8 mouse cellular contexts compared by ENCODE assay signal in genomic region chr7:97331726-97332666, GRCm38 (mm10). TPM values are rescaled to one million over a fixed set of nuclear protein-coding genes. Genes with fewer than 3 reads are reported as not detected.
A peak's percentile ranks its signal among the peaks of the same experiment; 100 is the strongest.
DNase-seq lines count a peak whose midpoint lies in the region; ATAC-seq lines count a peak whose summit lies in the region.

Gene Usp35, minus strand, starts transcription at chr7:97332020.
Gene Kctd21, plus strand, starts transcription at chr7:97332327.

- under 1% methylated on average over 64 of the region's 68 CpGs for WGBS in hindbrain, embryonic 15.5 days

- DNase-seq in T-cell, adult 2 months (ENCODE audit: low spot score): peak; percentile 93
- DNase-seq in cerebellum, postnatal 36 days: peak; percentile 89 to 97
- peak; percentile 91 to 93 for DNase-seq in frontal cortex, postnatal 36 days (ENCODE audit: low spot score in 2 of 2)
- peak; percentile 92 for DNase-seq in left cerebral cortex, adult 11 months (ENCODE audit: low spot score)
- DNase-seq in lung, postnatal 4 days: peak; percentile 96 to 98
- peak; percentile 83 for DNase-seq in retina, postnatal 7 days (ENCODE audit: low read depth, low spot score)
- peak; percentile 89 for DNase-seq in urinary bladder, adult 2 months (ENCODE audit: low spot score)

- peak within 1 kb of the TSS; percentile 62 for H3K9ac ChIP-seq in hindbrain, embryonic 15.5 days

- peak within 1 kb of the TSS; percentile 64 for H3K4me3 ChIP-seq in hindbrain, embryonic 15.5 days

- no peaks in the 10 kb centered on the region for H3K36me3 ChIP-seq in hindbrain, embryonic 15.5 days

- H3K9me3 ChIP-seq in hindbrain, embryonic 15.5 days: no peaks in the 10 kb centered on the region

- ATAC-seq in hindbrain, embryonic 15.5 days (ENCODE audit: low FRiP score, low read depth): peak; percentile 98

- H3K27ac ChIP-seq in hindbrain, embryonic 15.5 days (replicated peaks): peak within 1 kb of the TSS; percentile 78

- peak within 1 kb of the TSS; percentile 69 for H3K4me2 ChIP-seq in hindbrain, embryonic 15.5 days

- peaks cover 41% of the 10 kb centered on the region for H3K4me1 ChIP-seq in hindbrain, embryonic 15.5 days (replicated peaks)

- peaks cover 4% of the 10 kb centered on the region for H3K27me3 ChIP-seq in hindbrain, embryonic 15.5 days

RNA-seq across cellular contexts. Expression of gene Usp35, which starts in this region (rescaled TPM):
- 3.6 and 5.2 TPM in 2 replicates for polyA plus RNA-seq in hindbrain, embryonic 15.5 days (2015; fragmentation: Nextera tagmentation; extraction: Ambion mirVana)
- 7.5 and 9.3 TPM in 2 replicates for polyA plus RNA-seq in urinary bladder, adult 2 months (2012; rRNA removed)

RNA-seq across cellular contexts. Expression of gene Kctd21, which starts in this region (rescaled TPM):
- polyA plus RNA-seq in hindbrain, embryonic 15.5 days (2015; fragmentation: Nextera tagmentation; extraction: Ambion mirVana): 7.3 and 7.7 TPM in 2 replicates
- 9.2 TPM in 2 replicates for polyA plus RNA-seq in urinary bladder, adult 2 months (2012; rRNA removed)

Comparison
In these comparisons a context has a peak if more than half of its experiments do, and no peak if none do; other contexts are left out.
1. Peak in every context shown above with its lines: DNase-seq, ATAC-seq, H3K4me3 ChIP-seq and H3K27ac ChIP-seq.